Mouse (Mus musculus) stomach, embryonic 16.5 days (tissue): ENCODE data around the gene Tstd1. TPM values are rescaled to one million over a fixed set of nuclear protein-coding genes. Genes with fewer than 3 reads are reported as not detected.

ENCODE experiments used
- ATAC-seq: fragments of 200-750 bp; cut with Nextera tagmentation; 2 replicates; pipeline ENCODE4 v1.8.0; 2017; ENCODE audit warnings: moderate number of reproducible peaks, moderate TSS enrichment; ENCODE audit not compliant: insufficient read depth, low FRiP score
- H3K27ac ChIP-seq: fragments of 300-500 bp; sonication (generic); 2 replicates; pipeline ENCODE4 v1.5.1; 2014; ENCODE audit warnings: low read length
- H3K27me3 ChIP-seq: fragments of 300-500 bp; sonication (generic); 2 replicates; pipeline ENCODE4 v1.6.1; 2014; ENCODE audit warnings: low read length, control low read depth, mixed read lengths; ENCODE audit not compliant: control insufficient read depth, insufficient read depth
- H3K36me3 ChIP-seq: fragments of 300-500 bp; sonication (generic); 2 replicates; pipeline ENCODE4 v1.6.1; 2014; ENCODE audit warnings: low read length; ENCODE audit not compliant: control insufficient read depth, insufficient read depth
- H3K4me1 ChIP-seq: fragments of 300-500 bp; sonication (generic); 2 replicates; pipeline ENCODE4 v1.6.1; 2014; ENCODE audit warnings: low read length, control low read depth, mixed read lengths; ENCODE audit not compliant: control insufficient read depth, insufficient read depth
- H3K4me2 ChIP-seq: fragments of 300-500 bp; sonication (generic); 2 replicates; pipeline ENCODE4 v1.6.1; 2014; ENCODE audit warnings: low read depth, low read length, mixed read lengths
- H3K4me3 ChIP-seq: fragments of 300-500 bp; sonication (generic); replicated peaks from 2 replicates; pipeline ENCODE4 v1.5.1; 2014; ENCODE audit warnings: mild to moderate bottlenecking, low read length
- H3K9ac ChIP-seq: fragments of 300-500 bp; sonication (generic); 2 replicates; pipeline ENCODE4 v1.6.1; 2014; ENCODE audit warnings: low read length
- H3K9me3 ChIP-seq: fragments of 300-500 bp; sonication (generic); replicated peaks from 2 replicates; pipeline ENCODE4 v1.6.1; 2016; ENCODE audit warnings: low read length, control low read depth; ENCODE audit not compliant: control insufficient read depth
- WGBS: fragments of 180-500 bp; shearing (Covaris S2); extraction: QIAGEN DNeasy Blood & Tissue Kit; methylation state at CpG from one replicate; pipeline ENCODE4 v1.1.7; 2014; 5-methylcytosine and 5-hydroxymethylcytosine counted together
- polyA plus RNA-seq: library from polyadenylated mRNA; unstranded; fragments of >200 nt; fragmentation: Nextera tagmentation; extraction: Ambion mirVana; gene quantifications from 2 replicates; pipeline ENCODE4 v1.2.1, GENCODE M21; 2015

Tstd1 gene
- polyA plus RNA-seq, 1 experiment from 2014 or later: 8.3 TPM

GRCm38 (mm10) chr1:171452522-171452921 lies 33.9 kb downstream of the Tstd1 start:
- no peaks in the 10 kb centered on the region for H3K27me3 ChIP-seq
- no peak overlapping the region for H3K9ac ChIP-seq
- peaks cover 7% of the 10 kb centered on the region; the same call in 1 of the 2 replicates for H3K4me1 ChIP-seq
- H3K4me3 ChIP-seq: no peak overlapping the region
- WGBS: 47% methylated on average over 5 of the region's 5 CpGs
- no peaks in the 10 kb centered on the region for H3K36me3 ChIP-seq
- ATAC-seq: no peak
- H3K27ac ChIP-seq: peak overlapping the region; percentile 37; the same call in 1 of the 2 replicates
- H3K9me3 ChIP-seq: no peaks in the 10 kb centered on the region
- no peak overlapping the region for H3K4me2 ChIP-seq

GRCm38 (mm10) chr1:171452923-171453322 lies 34.3 kb downstream of the Tstd1 start:
- Histone ChIP-seq H3K27me3 (no peaks in the 10 kb centered on the region), H3K36me3 (no peaks in the 10 kb centered on the region), H3K27ac (peak overlapping the region; percentile 37; the same call in 1 of the 2 replicates), H3K4me1 (0 out of 2 replicates have a peak, but pooled peaks cover 3% of the 10 kb centered on the region), H3K4me3 (no peak overlapping the region), H3K9ac (no peak overlapping the region), H3K4me2 (no peak overlapping the region), H3K9me3 (no peaks in the 10 kb centered on the region)
- WGBS: 73% methylated on average over 5 of the region's 5 CpGs
- no peak for ATAC-seq

- Histone ChIP-seq H3K27ac (no peak overlapping the region), H3K27me3 (no peaks in the 10 kb centered on the region), H3K4me1 (no peaks in the 10 kb centered on the region), H3K4me3 (no peak overlapping the region), H3K36me3 (no peaks in the 10 kb centered on the region), H3K9ac (no peak overlapping the region), H3K4me2 (no peak overlapping the region), H3K9me3 (no peaks in the 10 kb centered on the region)
- 73% methylated on average over 6 of the region's 6 CpGs for WGBS
- ATAC-seq: no peak
Observed at GRCm38 (mm10) chr1:171454926-171455325, 36.3 kb downstream of the Tstd1 start.

- WGBS: 90% methylated on average over 1 of the region's 1 CpGs
- ATAC-seq: no peak
- peaks cover 6% of the 10 kb centered on the region; the same call in 1 of the 2 replicates for H3K36me3 ChIP-seq
- H3K4me3 ChIP-seq: no peak overlapping the region
- H3K27ac ChIP-seq: no peak overlapping the region
- no peak overlapping the region for H3K9ac ChIP-seq
- H3K4me1 ChIP-seq: no peaks in the 10 kb centered on the region
- H3K9me3 ChIP-seq: no peaks in the 10 kb centered on the region
- H3K4me2 ChIP-seq: no peak overlapping the region
- H3K27me3 ChIP-seq: no peaks in the 10 kb centered on the region
Observed at GRCm38 (mm10) chr1:171457568-171457967, 38.9 kb downstream of the Tstd1 start.

GRCm38 (mm10) chr1:171459791-171460190 lies 41.1 kb downstream of the Tstd1 start:
- Histone ChIP-seq H3K4me2 (no peak overlapping the region), H3K27ac (no peak overlapping the region), H3K9ac (no peak overlapping the region), H3K9me3 (no peaks in the 10 kb centered on the region), H3K4me1 (no peaks in the 10 kb centered on the region), H3K27me3 (no peaks in the 10 kb centered on the region), H3K36me3 (peaks cover 9% of the 10 kb centered on the region), H3K4me3 (no peak overlapping the region)
- no peak for ATAC-seq
- 42% methylated on average over 5 of the region's 5 CpGs for WGBS

- H3K4me3 ChIP-seq: no peak overlapping the region
- no peaks in the 10 kb centered on the region for H3K27me3 ChIP-seq
- no peaks in the 10 kb centered on the region for H3K9me3 ChIP-seq
- no peak for ATAC-seq
- WGBS: 85% methylated on average over 22 of the region's 22 CpGs
- H3K4me1 ChIP-seq: no peaks in the 10 kb centered on the region
- H3K4me2 ChIP-seq: no peak overlapping the region
- no peak overlapping the region for H3K27ac ChIP-seq
- H3K36me3 ChIP-seq: peaks cover 9% of the 10 kb centered on the region
- no peak overlapping the region for H3K9ac ChIP-seq
Observed at GRCm38 (mm10) chr1:171460551-171461503, 42.2 kb downstream of the Tstd1 start.

- WGBS: 91% methylated on average over 3 of the region's 3 CpGs
- Histone ChIP-seq H3K4me1 (no peaks in the 10 kb centered on the region), H3K9me3 (no peaks in the 10 kb centered on the region), H3K27me3 (no peaks in the 10 kb centered on the region), H3K36me3 (peaks cover 9% of the 10 kb centered on the region), H3K4me2 (no peak overlapping the region), H3K9ac (no peak overlapping the region), H3K4me3 (no peak overlapping the region), H3K27ac (no peak overlapping the region; the same call in 1 of the 2 replicates)
- no peak for ATAC-seq
Observed at GRCm38 (mm10) chr1:171463133-171463532, 44.5 kb downstream of the Tstd1 start.

GRCm38 (mm10) chr1:171465749-171466412 lies 47.2 kb downstream of the Tstd1 start:
- peaks cover 9% of the 10 kb centered on the region for H3K36me3 ChIP-seq
- H3K4me2 ChIP-seq: no peak overlapping the region
- 88% methylated on average over 5 of the region's 5 CpGs for WGBS
- no peak for ATAC-seq
- no peak overlapping the region for H3K9ac ChIP-seq
- no peaks in the 10 kb centered on the region for H3K4me1 ChIP-seq
- no peaks in the 10 kb centered on the region for H3K9me3 ChIP-seq
- no peak overlapping the region for H3K4me3 ChIP-seq
- no peaks in the 10 kb centered on the region for H3K27me3 ChIP-seq
- no peak overlapping the region for H3K27ac ChIP-seq

- no peaks in the 10 kb centered on the region for H3K27me3 ChIP-seq
- WGBS: 88% methylated on average over 4 of the region's 4 CpGs
- no peak for ATAC-seq
Observed at GRCm38 (mm10) chr1:171466565-171466964, 47.9 kb downstream of the Tstd1 start.

More at GRCm38 (mm10) chr1:171466565-171466964, 47.9 kb downstream of the Tstd1 start:
- no peaks in the 10 kb centered on the region for H3K4me1 ChIP-seq
- H3K36me3 ChIP-seq: peaks cover 9% of the 10 kb centered on the region
- H3K9me3 ChIP-seq: no peaks in the 10 kb centered on the region
- no peak overlapping the region for H3K9ac ChIP-seq
- no peak overlapping the region for H3K4me2 ChIP-seq
- no peak overlapping the region for H3K4me3 ChIP-seq
- no peak overlapping the region for H3K27ac ChIP-seq
